Mouse (Mus musculus) common myeloid progenitor, adult 5-6 weeks (primary cell): ENCODE results near the gene Ap2s1. TPM values are rescaled to one million over a fixed set of nuclear protein-coding genes. Genes with fewer than 3 reads are reported as not detected.
A peak's percentile ranks its signal among the peaks of the same experiment; 100 is the strongest.
"Not testable (repeated sequence)": the region's sequence is repeated elsewhere in the genome, so short reads cannot be mapped to it uniquely, and the experiment has no call there.

Source experiments
- ATAC-seq: replicated peaks from 2 replicates; pipeline ENCODE4 v1.8.0; 2016; ENCODE audit warnings: low read depth, mild to moderate bottlenecking, moderate TSS enrichment, inconsistent platforms; ENCODE audit not compliant: poor library complexity, severe bottlenecking
- total RNA-seq: library from RNA; stranded (forward); fragments of 200-1000, 187-1606 nt; gene quantifications from 2 replicates; pipeline ENCODE4 v1.2.3, GENCODE M21; 2017

Gene Ap2s1
- total RNA-seq, result 70.4 and 72.4 TPM in 2 replicates

GRCm38 (mm10) chr7:16738073-16738696, at the start of gene Ap2s1:
Ap2s1 (plus strand) TSS chr7:16738410.
- peak; percentile 98 for ATAC-seq

DNA sequence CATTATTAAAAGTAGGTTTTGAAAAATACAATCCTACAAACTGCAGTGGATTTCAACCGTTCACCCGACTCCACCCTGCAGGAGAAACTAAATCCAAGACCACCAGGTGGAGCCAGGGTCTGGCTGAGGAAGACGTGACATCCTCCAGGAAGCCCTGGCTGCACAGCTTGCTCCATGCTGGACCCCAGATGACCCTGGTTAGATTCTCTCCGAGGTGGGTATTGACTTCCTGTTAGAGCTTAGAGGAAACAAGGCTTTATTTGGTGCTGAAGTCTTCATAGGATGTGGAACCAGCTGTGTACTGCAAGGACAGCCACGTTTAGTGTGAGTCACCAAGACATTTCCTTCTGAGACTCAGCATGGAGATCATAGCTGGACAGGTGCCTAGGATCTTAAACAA, 49.0 kb upstream of the Ap2s1 start:
- no peak for ATAC-seq

DNA sequence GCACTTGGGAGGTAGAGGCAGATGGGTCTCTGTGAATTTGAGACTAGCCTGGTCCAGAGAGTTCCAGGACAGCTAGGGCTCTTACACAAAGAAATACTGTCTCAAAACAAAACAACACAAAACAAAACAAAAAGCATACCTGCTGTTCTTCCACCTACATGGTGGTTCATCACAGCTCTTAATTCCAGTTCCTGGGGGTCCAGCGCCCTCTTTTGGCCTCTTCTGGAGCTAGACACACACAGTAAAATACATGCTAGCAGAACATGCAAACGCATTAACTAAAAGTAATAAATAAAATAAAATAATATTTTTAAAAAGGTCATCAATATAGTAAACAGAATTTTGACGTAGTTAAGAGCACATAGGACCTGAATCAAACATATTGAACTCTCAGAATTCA, 43.2 kb upstream of the Ap2s1 start:
- no peak for ATAC-seq

DNA sequence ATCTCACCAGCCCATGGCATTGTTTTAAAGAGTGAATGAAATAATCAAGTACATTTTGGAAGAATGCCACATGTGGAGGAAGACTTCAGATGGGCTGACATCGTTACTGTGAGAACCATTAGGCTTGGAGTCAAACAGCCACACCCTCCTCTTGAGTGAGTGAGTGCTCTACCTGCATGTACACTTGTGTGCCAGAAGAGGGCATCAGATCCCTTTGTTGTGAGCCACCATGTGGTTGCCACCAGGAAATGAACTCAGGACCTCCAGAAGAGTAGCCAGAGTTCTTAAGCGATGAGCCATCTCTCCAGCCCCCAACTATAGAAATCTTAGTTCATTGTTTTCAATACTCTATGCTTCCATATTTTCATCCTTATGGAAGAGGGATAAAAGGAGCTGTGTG, 39.2 kb upstream of the Ap2s1 start:
- ATAC-seq, result peak; percentile 93

DNA sequence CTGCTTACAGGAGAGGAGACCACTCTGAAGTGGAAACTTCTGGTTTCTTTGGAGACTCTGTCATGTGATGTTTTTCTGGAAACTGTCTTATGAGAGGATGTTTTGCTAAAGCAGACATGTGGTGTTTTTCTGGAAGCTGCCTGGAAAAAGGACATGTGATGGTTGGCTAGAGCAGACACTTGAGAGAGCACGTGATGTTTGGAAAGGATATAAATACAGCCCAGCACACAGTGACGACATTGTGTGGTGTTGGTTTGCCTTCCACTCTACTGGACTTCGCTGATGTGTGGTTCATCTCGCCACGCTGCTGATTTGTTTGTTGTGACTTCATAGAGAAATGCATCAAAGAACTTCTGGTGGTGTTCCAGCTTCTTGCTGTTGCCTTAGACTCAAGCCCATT, 37.6 kb upstream of the Ap2s1 start:
- ATAC-seq, result no peak

DNA sequence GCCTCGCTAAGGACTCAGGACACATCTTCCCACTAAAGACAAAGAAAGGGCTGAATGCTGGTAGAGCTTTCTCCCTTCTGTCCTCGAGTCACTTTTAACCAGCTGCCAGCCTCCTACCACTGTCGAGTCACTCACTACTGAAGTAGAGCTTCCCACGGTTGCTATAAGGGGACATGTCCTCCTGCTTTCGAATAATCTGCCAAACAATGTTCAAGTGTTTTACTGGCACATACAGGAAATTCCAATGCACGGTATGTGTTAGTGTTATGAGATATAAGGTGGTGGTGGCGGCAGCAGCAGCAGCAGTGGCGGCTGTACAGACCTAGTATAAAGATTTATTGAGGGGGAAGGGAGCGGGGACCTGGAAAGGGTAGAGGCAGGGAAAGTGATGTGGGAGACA, 31.8 kb upstream of the Ap2s1 start:
- no peak for ATAC-seq

DNA sequence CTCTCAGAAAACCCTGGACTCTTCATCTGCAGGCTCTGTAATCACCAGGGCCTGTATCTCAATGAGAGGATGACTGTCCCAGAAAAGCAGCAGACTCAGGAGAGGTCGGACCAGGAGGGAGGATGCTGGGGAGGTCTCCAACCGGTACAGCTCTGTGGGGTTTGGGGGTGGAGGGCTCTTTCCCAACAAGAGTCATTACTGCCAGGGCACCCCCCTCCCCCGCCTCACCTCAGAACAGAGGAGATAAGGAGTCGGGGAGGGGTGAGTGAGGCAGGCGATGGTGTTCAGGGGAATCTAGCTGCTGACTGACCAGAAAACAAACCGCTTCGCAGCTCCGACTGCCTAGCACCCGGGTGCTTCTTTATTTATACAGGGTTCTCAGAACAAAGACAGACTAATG, 30.0 kb upstream of the Ap2s1 start:
- no peak for ATAC-seq

DNA sequence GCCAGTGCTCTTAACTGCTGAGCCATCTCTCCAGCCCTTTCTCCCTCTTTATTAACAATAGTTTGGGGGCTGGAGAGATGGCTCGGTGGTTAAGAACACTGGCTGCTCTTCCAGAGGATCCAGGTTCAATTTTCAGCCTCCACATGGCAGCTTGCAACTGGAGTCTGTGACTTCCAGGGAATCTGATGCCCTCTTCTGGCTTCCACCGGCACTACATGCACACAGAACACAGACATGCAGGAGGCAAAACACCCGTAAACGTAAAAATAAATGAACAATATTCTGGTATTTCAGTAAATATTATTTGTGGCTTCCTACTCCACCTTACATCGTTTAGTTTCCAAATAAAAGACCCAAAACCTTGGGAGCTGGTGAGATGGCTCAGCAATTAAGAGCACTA, 27.6 kb upstream of the Ap2s1 start:
- ATAC-seq, result no peak

DNA sequence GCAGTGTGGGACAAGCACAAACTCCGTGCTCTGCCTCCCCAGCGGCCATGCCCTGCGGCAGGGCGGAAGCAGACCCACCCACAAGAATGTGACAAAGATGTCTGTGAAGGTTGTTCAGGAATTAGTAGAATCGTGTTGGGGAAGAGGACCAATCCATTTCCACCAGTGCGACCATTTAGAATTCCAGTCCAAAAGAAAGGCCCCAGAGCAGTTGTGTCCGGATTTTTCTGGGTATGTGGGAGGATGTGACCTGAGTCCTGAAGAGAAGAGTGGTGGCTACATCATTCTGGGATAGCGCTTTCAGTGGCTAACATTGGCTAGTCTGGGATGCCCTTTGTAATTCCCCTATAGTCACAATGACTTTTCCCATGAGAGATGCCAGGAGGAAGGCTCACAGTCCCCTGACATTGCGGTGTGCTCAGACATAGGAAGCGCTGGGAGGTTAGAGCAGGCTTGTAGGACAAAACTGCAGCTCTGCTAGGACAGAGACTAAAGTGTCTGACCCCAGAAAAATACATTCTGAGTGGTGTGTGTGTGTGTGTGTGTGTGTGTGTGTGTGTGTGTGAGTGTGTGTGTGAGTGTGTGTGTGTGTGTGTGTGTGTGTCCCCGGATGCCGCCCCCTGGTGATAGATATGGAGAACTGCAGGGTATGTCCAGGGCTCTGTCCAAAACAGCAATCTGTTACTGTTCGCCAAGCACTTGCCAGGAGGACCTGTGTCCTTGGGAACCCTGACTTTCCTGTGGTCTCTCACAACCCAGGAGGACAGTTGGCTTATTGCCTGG, 25.4 kb upstream of the Ap2s1 start:
- no peak for ATAC-seq

GRCm38 (mm10) chr7:16716456-16717152, 21.6 kb upstream of the Ap2s1 start:
- not testable (repeated sequence) for ATAC-seq

GRCm38 (mm10) chr7:16721629-16722028, 16.6 kb upstream of the Ap2s1 start, which contains the start of gene Ceacam9:
Ceacam9 (plus strand) TSS chr7:16721929.
- ATAC-seq, result no peak

- ATAC-seq, result not testable (repeated sequence)
Measured at GRCm38 (mm10) chr7:16722490-16722889, 15.7 kb upstream of the Ap2s1 start.

GRCm38 (mm10) chr7:16728596-16729348, 9.4 kb upstream of the Ap2s1 start:
- peak; percentile 84 for ATAC-seq

DNA sequence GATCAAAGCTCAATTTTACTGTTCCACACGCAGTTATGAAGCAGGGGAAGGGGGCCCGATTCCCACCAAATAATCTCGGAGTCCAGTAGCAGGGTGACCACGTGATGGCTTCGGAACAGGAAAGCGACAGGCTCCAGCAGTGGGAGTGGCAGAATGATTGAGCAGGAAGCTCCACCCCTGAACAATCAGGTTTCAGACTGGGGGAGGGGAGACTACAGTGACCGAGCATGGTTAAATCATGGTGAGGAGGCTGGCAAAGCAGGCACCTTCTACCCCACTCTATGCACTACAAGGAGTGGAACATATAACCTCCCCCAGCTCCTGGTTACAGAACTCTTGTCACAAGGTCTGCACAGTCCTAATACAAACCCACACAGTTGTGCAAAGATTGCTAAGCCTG, 8.6 kb upstream of the Ap2s1 start:
- ATAC-seq, result peak; percentile 70

GRCm38 (mm10) chr7:16730791-16731190, 7.4 kb upstream of the Ap2s1 start:
- no peak for ATAC-seq

GRCm38 (mm10) chr7:16731893-16732422, 6.3 kb upstream of the Ap2s1 start:
- ATAC-seq, result no peak

GRCm38 (mm10) chr7:16737606-16738072, 571 bp upstream of the Ap2s1 start:
- no peak for ATAC-seq

GRCm38 (mm10) chr7:16739056-16739604, 920 bp downstream of the Ap2s1 start:
- ATAC-seq, result no peak

DNA sequence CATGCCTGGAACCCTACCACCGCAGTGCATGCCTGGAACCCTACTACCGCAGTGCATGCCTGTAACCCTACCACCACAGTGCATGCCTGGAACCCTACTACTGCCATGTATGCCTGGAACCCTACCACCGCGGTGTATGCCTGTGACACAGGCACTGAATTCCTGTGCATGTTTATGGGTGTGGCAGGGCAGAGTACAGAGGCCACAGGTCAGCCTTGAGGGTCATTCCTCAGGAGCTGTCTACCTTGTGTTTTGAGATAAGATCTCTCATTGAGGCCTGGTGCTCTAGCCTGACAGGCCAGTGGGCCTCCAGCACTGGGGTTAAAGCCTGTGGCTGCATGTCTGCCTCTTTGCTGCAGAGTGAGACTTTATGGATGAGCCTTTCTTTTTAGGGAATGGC, 7.2 kb downstream of the Ap2s1 start:
- no peak for ATAC-seq

DNA sequence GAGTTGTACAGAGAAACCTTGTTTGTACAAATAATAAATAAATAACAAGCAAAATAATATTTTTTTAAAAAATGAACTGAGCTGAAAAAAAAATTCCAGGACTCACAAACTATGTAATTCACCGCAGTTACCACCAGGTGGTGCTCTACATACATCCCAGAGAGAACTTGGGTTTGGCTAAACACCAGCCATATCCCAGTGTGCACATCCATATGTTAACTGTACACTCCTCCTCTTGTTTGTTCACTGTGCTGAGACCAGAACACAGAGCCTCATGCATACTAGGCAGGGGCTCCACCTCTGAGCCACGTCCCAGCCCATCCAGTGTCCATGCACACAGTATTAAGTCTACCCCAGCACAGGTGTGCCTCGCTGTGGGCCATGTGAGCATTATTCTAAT, 7.9 kb downstream of the Ap2s1 start:
- peak; percentile 68 for ATAC-seq
